Mouse (Mus musculus) ES-E14 (cell line): ENCODE measurements around the gene Frem1. TPM values are rescaled to one million over a fixed set of nuclear protein-coding genes. Genes with fewer than 3 reads are reported as not detected.

ENCODE experiments used
- DNase-seq: peaks from one replicate; pipeline ENCODE4 v3.0.0-alpha.2; 2013; ENCODE audit warnings: low read depth, low spot score
- H3K27ac ChIP-seq: 2 replicates; pipeline ENCODE4 v1.5.1; 2012; ENCODE audit warnings: low read depth, mild to moderate bottlenecking, low read length, moderate library complexity, mixed read lengths; ENCODE audit not compliant: poor library complexity, insufficient read depth, severe bottlenecking
- H3K36me3 ChIP-seq: 2 replicates; pipeline ENCODE4 v1.6.1; 2012; ENCODE audit warnings: mild to moderate bottlenecking, low read length, moderate library complexity, mixed read lengths; ENCODE audit not compliant: control insufficient read depth, poor library complexity, insufficient read depth, severe bottlenecking
- H3K4me1 ChIP-seq, 2 experiments: fragments of 150-350 bp in 1 of 2; sonication (generic) in 1 of 2; 2 replicates each; pipeline ENCODE4 v1.6.1; 2012; ENCODE audit warnings: low read length in 2 of 2, mild to moderate bottlenecking in 1 of 2, mixed read lengths in 1 of 2; ENCODE audit not compliant: control insufficient read depth in 2 of 2, insufficient read depth in 2 of 2, poor library complexity in 1 of 2
- H3K4me3 ChIP-seq, 2 experiments: fragments of 150-350 bp in 1 of 2; sonication (generic) in 1 of 2; 2 replicates each; pipeline ENCODE4 v1.5.1; 2012; ENCODE audit warnings: low read length in 2 of 2, low read depth in 1 of 2, mild to moderate bottlenecking in 1 of 2, mixed read lengths in 1 of 2; ENCODE audit not compliant: insufficient read depth in 1 of 2, poor library complexity in 1 of 2, severe bottlenecking in 1 of 2
- H3K9ac ChIP-seq: 2 replicates; pipeline ENCODE4 v1.6.1; 2012; ENCODE audit warnings: low read depth, mild to moderate bottlenecking, low read length, mixed read lengths; ENCODE audit not compliant: poor library complexity, insufficient read depth, severe bottlenecking
- H3K9me3 ChIP-seq: fragments of 150-350 bp; sonication (generic); 2 replicates; pipeline ENCODE4 v1.6.1; 2012; ENCODE audit warnings: low read depth, mild to moderate bottlenecking, low read length; ENCODE audit not compliant: control insufficient read depth, insufficient read depth
- CHD2 ChIP-seq: IDR thresholded peaks from 2 replicates; pipeline ENCODE4 v1.6.1; 2014; ENCODE audit warnings: mild to moderate bottlenecking, low read depth, low read length, inconsistent platforms
- HCFC1 ChIP-seq: IDR thresholded peaks from 2 replicates; pipeline ENCODE4 v1.6.1; 2012; ENCODE audit warnings: low read length, inconsistent platforms, borderline replicate concordance; ENCODE audit not compliant: insufficient read depth
- MAFK ChIP-seq: IDR thresholded peaks from 2 replicates; pipeline ENCODE4 v1.6.1; 2014; ENCODE audit warnings: mild to moderate bottlenecking, low read depth, low read length, inconsistent platforms; ENCODE audit not compliant: insufficient read depth
- ZC3H11A ChIP-seq: IDR thresholded peaks from 2 replicates; pipeline ENCODE4 v1.6.1; 2012; ENCODE audit warnings: low read depth, mild to moderate bottlenecking, inconsistent platforms, low read length, borderline replicate concordance
- ZNF384 ChIP-seq: IDR thresholded peaks from 2 replicates; pipeline ENCODE4 v1.6.1; 2012; ENCODE audit warnings: low read depth, low read length, inconsistent platforms
- in situ Hi-C, 2 experiments: fragments of 600-800 bp; cut with MboI; formaldehyde crosslinking; loops; one replicate each; pipeline ENCODE4 v1.15.1; 2025; ENCODE audit warnings: low sequenced_read_pairs in 2 of 2, inconsistent platforms in 1 of 2; ENCODE audit not compliant: unreplicated experiment in 2 of 2
- total RNA-seq: library from RNA; depleted of rRNA; stranded (reverse); fragments of 300-350 nt; gene quantifications from 2 replicates; pipeline ENCODE4 v1.2.3, GENCODE M21; 2012

Gene Frem1
- total RNA-seq, 1 experiment: 0.58 TPM

DNA sequence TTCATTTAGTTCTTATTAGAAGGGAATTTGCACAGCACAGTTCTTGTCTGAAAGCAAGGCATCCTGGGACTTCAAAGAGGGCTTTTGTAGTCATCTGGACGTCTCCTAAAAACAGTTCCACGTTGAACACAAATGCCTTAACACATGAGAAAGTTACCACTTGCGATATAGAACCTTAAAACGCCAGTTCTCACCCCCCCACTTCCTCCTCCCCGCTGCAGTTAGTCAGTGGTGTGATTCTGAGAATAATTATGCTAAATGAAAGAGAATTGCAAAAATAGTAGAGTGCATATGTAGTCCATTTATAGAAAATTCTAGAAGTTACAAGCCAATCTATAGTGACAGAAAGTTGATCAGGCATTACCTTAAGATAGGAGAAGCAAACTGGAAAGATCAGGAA lies 159.9 kb downstream of the Frem1 start:
- TF ChIP-seq ZC3H11A (no peak), CHD2 (no peak), ZNF384 (no peak), MAFK (no peak), HCFC1 (no peak)
- no peak for DNase-seq
- Histone ChIP-seq H3K36me3 (no peaks in the 10 kb centered on the region), H3K9me3 (no peaks in the 10 kb centered on the region), H3K27ac (no peak overlapping the region), H3K9ac (no peak overlapping the region), H3K4me1 (no peaks in the 10 kb centered on the region), H3K4me3 (no peak overlapping the region)
- in situ Hi-C loops: no loop called here

DNA sequence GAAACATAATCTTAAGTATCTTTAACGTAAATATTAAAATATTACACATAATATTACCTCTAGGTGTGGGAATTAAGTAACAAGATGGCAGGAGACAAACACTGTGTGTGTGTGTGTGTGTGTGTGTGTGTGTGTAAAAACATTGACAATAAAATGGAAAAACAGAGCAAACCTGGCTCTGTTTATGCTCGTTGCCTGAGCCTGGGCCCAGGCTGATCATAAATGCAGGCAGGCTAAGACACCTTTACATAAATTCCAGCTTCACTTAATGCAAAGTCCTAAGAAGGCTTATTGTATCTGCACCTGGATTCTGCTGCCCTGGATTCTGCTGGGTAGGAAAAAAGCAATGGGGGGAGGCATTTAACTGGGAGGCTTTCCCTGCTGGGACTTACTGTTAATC lies 160.6 kb downstream of the Frem1 start:
- DNase-seq: no peak
- Histone ChIP-seq H3K9ac (no peak overlapping the region), H3K4me1 (no peaks in the 10 kb centered on the region; a peak in 1 of 4 replicates), H3K9me3 (no peaks in the 10 kb centered on the region), H3K27ac (no peak overlapping the region), H3K36me3 (no peaks in the 10 kb centered on the region), H3K4me3 (no peak overlapping the region)
- TF ChIP-seq ZNF384: no peak
- no peak for TF ChIP-seq CHD2
- TF ChIP-seq HCFC1: no peak
- in situ Hi-C loops: no loop called here

DNA sequence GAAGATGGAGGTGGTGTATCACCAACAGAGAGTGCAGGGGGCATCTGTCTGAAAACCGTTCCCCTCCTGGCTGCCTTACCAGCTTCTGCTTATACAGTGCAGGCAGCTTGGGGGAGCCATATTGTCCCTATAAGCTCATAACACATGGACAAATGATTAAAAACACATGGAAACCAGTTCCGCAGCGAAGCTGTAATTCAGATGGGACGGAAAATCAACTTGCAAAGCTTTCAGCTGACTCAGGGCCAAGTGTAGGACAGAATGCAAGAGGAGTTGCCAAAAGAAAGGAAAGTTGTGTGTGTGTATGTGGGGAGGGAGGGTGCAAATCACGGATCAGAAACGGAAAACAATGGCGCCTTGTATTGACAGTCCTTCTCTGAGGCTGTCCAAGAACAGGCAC lies 161.1 kb downstream of the Frem1 start:
- no peaks in the 10 kb centered on the region for H3K9me3 ChIP-seq
- H3K36me3 ChIP-seq: no peaks in the 10 kb centered on the region
- no peak overlapping the region for H3K9ac ChIP-seq
- no peaks in the 10 kb centered on the region; a peak in 1 of 4 replicates for H3K4me1 ChIP-seq
- in situ Hi-C loops: no loop called here
- DNase-seq: no peak
- H3K4me3 ChIP-seq: no peak overlapping the region
- TF ChIP-seq ZC3H11A: no peak
- no peak for TF ChIP-seq ZNF384
- no peak for TF ChIP-seq HCFC1
- TF ChIP-seq MAFK: no peak
- H3K27ac ChIP-seq: no peak overlapping the region

DNA sequence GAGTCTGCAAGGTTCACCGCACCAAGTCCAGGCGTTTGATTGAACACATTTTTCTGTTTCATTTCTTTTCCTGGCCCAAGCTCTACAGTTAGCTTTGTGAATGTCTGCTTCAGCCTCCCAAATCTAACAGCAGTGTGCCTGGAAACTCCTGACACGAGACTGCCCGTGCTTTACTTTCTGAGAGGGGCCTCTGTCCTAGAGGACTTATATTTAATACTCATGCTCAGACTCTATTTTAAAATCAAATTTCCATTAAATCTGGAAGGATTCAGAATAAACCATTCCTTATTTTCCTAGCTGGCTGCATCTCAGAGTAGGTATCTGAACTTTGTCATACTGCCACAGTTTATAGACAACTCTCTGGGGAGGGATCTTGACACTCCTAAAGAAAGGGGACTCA lies 161.6 kb downstream of the Frem1 start:
- Histone ChIP-seq H3K9me3 (no peaks in the 10 kb centered on the region), H3K27ac (no peak overlapping the region), H3K4me3 (no peak overlapping the region), H3K36me3 (no peaks in the 10 kb centered on the region), H3K9ac (no peak overlapping the region), H3K4me1 (no peaks in the 10 kb centered on the region; a peak in 1 of 4 replicates)
- no peak for DNase-seq
- no peak for TF ChIP-seq ZC3H11A
- TF ChIP-seq HCFC1: no peak
- TF ChIP-seq ZNF384: no peak
- TF ChIP-seq MAFK: no peak
- no peak for TF ChIP-seq CHD2
- in situ Hi-C loops: no loop called here

DNA sequence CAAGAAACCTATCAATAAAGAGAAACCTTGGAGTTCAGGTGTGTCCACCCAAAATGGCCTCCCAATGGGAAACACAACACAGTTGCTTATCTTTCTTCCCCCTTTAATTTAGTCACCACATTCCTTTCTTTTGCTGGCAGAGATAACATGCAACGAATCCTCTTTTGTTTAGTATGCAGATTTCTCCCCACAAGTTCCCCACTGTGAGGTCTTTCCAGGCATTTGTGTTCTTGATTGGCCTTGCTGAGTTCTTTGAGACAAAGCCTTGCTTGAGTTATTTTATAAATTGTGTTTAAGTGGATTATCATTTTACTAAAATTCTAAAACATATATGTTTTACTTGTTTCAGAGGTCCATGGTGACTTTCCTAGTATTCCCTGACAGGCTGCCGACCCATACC lies 166.0 kb downstream of the Frem1 start:
- H3K27ac ChIP-seq: no peak overlapping the region
- TF ChIP-seq ZC3H11A (no peak), ZNF384 (no peak), CHD2 (no peak), HCFC1 (no peak), MAFK (no peak)
- no peak overlapping the region for H3K9ac ChIP-seq
- no peak for DNase-seq
- H3K4me1 ChIP-seq: peaks cover 0 to 2% of the 10 kb centered on the region in 2 experiments; a peak in 1 of 4 replicates
- no peaks in the 10 kb centered on the region for H3K36me3 ChIP-seq
- no peaks in the 10 kb centered on the region for H3K9me3 ChIP-seq
- in situ Hi-C loops: no loop called here
- no peak overlapping the region for H3K4me3 ChIP-seq
